Mouse (Mus musculus) frontal cortex, postnatal 14 days (tissue): ENCODE measurements around the gene Mepe.

Experiments used
- DNase-seq, 2 experiments: peaks; one replicate each; pipeline ENCODE4 v3.0.0; 2022; ENCODE audit warnings: low spot score in 2 of 2

Mepe gene

DNA sequence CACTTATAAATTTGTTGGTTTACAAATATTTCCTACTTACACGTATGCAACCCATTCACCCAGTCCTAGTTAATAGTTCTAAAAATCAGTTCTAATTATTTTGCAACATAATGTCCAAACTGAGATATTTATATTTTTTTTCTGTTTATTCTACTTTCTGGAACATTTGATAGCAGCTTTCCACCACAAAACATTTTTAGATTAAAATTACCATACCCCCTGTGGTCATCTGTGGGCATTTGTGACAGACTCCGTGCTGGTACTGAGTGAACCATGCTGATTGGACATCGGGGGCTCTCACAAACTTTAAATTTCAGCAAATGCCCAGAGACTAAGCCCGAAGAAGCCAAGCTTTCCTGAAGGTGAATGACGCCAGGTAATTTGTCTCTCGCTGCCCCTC is at the start of gene Mepe:
Mepe (plus strand) TSS at position 301 of the 400 bp plus-strand sequence.
- no peak for DNase-seq

DNA sequence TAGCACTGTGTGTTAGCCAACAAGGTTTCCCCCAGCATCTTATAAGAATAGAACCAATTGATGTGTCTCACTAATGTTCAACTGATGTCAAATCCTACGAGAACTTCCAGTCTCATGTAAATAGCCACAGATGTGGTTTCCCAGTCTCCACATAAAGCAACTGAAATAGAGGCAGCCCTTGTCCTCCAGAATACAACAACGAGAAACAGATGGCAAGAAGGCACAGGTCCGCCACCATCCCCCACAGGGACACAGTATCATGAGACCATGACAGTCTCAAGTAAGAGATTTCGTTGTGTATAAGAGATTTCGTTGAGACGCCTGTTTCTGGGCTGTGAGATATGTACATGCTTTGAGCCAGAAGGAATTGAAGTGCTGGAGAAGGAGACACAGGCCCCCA is 30.9 kb upstream of the Mepe start:
- no peak for DNase-seq

DNA sequence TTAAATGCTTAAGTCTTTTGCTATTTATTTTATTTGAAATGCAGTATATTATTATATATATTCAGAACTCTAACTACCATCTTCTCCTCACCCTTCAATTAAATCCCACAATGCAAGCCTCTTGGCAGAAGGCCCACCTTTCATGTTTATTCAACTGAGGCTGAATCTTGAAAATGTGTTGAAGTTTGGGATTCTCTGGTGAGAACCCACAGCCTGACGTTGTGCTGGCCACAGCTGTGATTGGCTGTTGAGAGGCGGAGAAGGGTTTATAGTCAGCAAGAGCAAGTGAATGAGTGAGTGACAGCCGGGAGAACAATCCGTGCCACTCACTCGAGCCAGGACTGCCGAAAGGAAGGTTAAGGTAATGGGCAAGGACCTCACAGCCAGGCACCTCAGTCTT is 26.1 kb upstream of the Mepe start, which contains the start of gene Ibsp:
Ibsp (plus strand) TSS at position 178 of the 400 bp plus-strand sequence.
- peak in 1 of 2 experiments; percentile 5 for DNase-seq

DNA sequence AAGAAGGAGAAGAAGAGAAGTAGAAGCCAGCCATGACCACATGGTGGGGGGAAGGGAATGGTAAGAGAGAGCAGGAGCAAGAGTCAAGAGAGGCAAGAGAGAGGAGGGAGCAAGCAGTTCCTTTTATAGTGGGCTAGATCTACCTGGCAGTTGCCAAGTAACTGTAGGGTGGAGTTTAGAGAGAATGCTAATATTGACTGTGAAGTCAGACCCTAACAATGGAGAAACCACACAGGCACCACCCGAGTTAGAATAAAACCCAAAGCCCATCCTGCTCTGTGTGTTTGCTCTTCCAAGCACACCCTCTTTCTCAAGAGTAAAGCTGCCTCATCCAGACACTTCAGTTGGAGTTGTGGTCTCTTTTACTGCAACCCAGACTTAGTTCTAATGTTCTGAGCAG is 11.1 kb upstream of the Mepe start:
- DNase-seq: no peak

DNA sequence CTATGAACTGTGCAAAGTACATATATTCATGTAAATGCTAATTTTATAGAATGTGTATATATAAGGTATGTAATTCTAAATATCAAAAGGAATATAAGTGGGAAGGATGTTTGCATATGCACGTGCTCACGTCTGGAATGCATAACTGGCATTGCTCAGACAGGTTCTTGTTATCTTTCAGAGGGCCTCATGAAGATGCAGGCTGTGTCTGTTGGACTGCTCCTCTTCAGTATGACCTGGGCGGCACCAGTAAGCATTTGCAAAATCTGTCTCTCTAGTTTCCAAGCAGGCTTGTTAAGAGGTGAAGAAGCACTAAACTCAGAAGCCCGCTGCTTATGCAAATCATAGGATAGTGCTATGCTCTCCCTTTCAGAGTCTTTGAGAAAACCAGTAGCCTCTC is 1.8 kb downstream of the Mepe start:
- DNase-seq: no peak

DNA sequence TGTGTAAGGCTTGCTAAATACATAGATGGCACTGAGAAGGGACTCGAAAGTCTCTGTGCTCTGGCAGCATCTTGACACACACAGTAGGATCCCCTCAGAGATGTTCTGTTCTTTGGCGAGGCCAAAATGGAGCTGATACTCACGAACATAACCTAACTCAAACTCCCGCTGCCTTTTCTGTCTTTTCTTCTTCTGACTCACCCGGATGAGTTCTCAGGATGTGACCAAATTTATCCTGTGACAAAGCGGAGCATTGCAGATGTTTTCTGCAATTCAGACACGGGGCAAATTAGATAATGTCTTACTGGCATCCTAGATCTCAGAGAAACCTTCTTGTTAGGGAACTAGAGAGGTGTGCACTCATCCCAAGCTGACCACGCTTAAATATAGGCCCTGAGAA is 2.3 kb downstream of the Mepe start:
- DNase-seq: no peak

DNA sequence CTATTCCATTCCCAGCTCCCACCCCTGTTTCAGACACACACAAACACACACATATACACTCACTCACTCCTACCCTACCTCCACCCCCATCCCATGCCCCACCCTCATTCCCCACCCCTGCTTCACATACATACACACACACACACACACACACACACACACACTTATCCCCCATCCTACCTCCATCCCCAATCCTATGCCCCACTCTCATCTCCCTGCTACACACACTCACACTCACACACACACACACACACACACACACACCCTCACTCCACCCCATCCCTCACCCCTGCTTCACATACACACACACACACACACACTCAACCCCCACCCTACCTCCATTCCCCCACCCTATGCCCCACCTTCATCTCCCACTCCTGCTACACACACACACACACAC is 2.7 kb downstream of the Mepe start:
- no peak for DNase-seq

DNA sequence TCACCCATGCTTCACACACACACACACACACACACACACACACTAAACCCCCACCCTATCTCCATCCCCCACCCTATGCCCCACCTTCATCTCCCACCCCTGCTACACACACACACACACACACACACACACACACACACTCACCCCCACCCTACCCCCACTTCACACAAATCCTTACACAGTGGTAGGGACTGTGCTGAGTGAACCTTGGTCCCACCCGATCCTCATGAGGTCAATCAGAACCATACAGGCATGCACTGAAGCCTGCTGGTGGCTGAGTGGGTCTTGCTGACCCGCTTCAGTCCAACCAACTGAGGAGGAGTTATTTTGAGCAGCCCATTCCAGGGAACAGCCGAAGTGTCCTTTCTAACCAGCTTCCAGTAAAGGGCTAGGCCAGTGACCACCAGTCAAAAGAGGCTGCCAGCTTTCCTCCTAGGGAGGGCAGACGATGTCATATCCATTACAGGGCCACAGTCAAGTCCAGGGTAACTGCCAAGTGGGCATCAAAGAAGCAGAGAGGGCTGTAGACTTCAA is 3.3 kb downstream of the Mepe start:
- DNase-seq: no peak

DNA sequence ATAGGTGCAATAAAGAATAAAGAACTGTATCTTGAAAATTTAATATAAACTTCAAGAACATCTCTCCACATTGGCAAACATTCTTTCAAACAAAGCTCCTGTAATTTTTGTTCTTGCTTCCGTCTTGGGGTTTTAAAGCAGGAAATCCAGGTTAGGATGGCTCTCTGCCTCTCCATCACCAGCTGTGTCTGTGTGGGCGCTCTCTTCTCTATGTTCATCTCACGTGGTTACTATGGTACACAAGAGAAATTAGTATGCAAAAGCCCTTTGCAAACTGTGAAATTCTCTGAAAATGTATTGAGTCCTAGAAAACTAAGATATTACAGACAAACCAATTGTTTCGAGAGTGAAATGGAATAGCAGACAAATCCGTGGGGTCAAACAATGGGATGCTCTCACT is 4.3 kb downstream of the Mepe start:
- DNase-seq: no peak

DNA sequence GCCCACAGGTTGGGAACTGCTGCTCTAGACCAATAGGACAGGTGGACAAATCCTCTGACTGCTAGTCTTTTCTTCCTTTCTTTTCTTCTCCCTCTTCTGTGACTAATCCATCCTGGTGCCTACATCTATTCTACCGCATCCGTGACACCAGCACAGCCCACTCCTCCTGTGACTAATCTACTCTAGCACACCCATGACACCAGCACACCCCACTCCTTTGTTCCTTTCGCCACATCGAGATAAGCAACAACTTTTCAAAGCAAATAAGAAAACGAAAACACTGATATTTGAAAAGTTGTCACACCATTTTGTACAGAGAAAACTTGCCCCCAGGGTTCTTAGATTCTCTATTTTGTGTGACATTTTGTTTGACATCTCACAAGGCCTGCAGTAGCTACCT is 5.0 kb downstream of the Mepe start:
- DNase-seq: no peak

DNA sequence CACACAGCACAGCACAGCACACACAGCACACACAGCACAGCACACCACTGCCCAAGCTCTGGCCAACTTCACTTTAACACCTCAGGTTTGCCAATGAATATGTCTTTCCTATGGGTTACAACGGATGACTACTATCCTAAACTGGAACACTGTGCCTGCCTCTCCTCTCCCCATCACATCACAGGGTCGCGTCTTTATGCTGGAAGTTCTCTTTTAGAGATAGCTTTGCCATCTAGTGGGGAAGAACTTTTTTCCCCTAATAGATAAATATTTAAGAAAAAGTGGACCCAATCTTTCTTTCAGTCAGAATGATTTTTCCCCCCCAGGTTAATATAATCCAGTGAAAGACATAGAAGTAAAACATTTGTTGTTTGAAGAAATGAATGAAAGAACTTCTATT is 7.2 kb downstream of the Mepe start:
- DNase-seq: no peak

DNA sequence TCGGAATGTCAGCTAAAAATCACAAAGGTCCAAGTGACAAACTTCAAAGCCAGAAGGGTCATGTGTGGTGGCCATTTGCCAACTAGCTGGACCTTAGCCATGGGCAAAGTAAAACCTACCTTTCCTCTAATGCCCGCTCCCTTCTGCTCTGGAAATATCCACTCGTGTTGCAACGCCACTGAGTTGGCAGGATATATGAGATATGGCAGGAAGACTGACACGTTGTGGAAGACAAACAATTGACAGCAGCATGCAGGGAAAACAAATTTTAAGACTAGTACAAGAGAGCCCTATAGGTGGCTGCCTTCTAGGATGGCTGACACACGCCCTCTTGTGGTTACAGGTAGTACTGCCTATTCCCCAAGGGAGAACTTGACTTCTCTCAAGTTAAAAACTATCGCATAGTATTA is 8.1 kb downstream of the Mepe start:
- DNase-seq: peak in 1 of 2 experiments; percentile 66

DNA sequence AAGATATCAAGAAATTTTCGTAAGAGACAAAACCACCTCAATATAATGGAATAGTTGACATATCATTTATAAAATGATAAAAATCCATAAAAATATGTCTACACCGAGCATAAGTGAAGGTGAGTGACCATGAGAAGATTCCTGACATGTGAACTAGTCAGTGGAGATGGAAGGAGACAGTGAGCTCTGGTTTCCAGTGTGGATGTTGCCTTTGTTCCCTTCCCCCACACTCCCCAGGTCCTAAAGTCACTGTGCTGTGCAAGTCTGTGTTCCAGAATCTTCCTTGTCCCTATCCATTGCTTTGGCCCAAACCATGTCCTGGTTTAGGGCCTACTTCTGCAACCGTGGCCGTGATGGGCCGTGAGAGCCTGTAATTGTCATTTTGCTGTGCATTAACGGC is 8.5 kb downstream of the Mepe start:
- DNase-seq: no peak

DNA sequence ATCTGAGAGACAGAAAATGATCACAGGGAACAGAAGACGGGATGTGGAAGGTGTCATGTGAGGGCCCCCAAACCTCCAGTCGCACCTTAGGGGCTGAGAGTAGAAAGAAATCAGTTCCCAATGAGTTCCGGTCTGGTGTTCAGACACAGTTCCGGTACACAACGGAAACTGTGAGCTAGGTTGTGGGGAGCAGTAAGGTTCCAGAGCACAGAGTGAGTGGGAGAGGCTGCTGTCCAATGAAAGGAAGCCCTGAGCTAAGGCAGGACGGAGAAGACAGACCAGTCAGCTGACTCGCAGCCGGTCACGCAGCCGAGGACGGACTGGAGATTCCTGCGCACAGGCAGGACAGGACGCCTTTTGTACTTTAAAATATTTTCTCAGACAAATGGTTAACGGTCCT is 9.4 kb downstream of the Mepe start:
- no peak for DNase-seq

DNA sequence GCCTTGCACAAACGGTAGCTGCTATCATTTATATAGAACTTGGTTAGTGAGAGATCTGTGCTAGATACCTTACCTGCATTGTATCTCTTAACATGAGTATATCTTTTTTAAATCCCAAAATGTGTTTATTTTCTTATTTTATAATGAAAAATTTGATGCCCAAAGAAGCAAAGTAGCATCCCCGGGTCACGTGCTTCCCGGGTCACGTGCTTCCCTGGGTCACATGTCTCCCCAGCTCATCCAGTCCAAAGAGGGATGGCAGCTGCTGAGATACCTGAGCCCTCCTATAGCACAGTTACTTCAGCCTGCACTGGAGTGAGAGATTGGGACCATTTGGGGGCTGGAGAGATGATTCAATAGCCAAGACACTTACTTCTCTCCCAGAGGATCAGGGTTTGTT is 10.8 kb downstream of the Mepe start:
- no peak for DNase-seq

DNA sequence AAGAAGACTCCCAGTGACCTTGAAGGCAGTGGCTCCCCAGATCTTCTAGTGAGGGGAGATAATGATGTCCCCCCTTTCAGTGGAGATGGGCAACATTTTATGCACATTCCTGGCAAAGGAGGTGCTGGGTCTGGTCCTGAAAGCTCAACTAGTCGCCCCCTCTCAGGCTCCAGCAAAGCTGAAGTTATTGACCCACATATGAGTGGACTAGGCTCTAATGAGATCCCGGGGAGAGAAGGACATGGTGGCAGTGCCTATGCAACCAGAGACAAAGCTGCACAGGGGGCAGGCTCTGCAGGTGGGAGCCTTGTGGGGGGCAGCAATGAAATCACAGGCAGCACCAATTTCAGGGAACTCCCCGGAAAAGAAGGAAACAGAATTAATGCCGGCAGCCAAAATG is 12.4 kb downstream of the Mepe start:
- DNase-seq: no peak

DNA sequence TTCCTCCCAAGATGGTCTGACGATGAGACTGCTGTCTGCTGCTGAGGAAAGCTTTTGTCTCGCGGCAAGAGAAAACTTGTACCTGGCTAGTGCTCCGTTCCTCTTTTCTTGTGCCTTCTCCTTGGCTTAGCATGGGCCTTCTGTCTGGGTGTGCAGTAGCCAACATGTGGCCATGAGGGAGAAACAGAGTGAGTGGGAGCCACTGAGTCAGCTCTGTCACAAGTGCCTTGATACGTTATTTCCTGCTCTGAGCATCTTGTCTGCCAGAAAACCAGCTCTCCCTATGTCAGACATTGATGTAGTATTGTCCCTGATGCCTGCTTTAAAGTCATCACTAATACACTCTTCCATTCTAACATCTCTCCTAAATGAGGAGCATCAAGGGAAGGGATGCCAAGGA is 13.9 kb downstream of the Mepe start:
- DNase-seq: no peak

DNA sequence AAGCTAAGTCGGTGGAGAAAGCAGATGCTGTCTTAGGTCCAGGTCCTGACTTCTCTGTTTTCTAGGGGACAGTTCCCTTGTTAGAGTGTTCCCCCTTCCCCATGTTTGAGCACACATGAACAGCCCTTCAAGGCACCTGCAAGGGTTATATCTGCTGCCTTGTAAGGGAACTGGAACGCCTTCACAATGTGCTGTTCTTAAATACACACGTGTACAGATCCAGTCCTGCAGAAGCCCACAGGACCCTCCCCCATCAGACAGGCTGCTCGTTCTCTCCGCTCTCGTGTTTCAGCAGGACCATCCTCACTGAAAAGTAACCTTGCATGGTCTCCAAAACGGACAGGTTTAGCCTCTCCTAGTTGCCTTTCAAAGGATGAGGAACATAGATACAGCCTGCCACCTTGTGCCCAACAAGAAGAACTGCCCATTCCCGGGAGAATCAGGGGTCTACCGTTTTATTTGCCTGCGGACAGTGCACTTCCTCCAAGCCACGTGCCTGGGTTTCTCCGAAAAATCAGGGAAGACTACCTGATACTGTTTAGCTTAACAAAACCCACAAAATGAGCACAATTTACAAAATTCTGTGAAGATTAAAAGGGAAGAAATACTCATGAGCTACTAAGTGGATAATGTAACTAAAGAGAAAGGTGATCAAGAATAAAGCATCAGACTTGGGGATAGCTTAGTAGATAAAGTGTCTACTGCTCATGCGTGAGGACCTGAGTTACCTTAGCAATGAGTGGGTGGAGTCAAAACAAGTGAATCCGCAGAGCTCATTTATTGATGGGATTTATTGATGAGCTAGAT is 14.8 kb downstream of the Mepe start:
- no peak for DNase-seq

DNA sequence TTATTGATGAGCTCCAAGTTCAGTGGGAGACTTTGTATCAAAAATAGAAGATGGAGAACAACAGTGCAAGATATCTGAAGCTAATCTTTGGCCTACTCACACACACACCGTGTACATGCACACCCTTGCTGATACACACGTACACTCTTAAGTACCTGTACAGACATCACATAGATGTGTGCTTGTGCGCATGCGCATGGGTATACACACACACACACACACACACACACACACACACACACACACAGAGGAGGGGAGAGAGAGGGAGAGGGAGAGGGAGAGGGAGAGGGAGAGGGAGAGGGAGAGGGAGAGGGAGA is 15.3 kb downstream of the Mepe start:
- no peak for DNase-seq

DNA sequence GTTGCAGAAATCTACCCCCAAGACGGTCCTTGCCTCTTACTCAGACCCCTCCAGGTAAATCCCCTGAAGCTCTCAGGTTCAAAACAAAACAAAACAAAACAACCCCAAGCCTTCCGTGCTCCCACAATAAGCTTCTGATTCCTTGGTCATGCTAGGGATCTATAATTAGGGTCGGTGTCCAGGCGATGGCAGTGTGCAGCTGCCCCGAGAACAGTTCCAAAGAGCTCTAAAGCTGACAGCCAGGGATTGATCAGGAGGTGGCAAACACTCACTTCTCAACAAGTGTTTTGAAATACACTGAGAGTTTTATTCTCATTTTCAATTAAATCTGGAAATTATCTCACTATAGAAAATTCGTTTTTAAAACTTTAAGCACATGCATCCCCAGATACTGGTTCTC is 17.8 kb downstream of the Mepe start:
- DNase-seq: no peak

DNA sequence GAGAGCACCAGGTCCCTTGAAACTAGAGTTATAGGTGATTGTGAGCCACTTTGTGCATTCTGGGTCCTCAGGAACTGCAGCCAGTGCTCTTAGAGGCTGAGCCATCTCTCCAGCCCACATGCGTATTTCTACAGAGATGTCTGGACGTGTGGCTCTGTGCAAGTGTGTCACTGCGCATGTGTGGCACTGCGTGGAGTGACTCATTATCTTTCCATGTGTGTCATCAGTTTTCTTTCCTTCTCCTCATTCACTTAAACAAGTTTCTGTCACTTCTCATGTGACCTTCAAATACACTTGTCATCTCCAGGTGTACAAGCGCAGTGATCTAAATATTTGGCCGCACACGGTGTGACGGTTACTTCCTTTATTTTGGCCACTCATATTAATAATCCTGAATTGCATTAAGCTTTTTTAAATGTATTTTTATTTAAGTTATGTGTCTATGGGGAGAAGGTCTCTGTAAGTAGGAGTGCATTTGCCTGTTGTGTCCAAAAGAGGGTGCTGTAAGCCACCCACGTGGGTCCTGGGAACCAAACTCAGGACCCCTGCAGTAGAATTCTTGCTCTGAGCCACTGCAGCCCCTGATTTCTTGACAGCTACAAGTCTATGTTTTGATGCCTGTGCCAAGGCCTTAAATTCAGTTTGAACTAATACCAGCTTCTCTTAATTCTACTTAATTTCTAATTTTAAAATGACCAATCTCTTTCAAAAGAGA is 19.6 kb downstream of the Mepe start:
- DNase-seq: no peak

DNA sequence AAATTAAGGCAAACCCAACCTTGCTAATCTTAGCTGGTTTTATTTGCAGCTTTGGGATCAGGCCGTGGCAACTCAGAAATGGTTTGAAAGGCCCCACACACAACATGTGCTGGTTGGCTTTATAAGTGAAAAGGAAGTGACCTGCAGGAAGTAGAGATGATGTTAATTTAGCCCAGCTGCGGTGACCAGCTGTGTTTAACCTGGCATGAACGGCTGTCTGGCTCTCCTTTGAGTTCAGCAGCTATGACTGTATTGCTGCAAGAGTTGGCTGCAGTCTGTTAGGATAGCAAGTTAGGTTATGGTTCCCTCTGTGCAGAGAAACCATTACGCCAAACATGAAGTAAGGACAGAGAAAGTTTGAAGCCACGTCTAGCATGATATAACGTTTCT is 20.1 kb downstream of the Mepe start:
- DNase-seq: no peak

DNA sequence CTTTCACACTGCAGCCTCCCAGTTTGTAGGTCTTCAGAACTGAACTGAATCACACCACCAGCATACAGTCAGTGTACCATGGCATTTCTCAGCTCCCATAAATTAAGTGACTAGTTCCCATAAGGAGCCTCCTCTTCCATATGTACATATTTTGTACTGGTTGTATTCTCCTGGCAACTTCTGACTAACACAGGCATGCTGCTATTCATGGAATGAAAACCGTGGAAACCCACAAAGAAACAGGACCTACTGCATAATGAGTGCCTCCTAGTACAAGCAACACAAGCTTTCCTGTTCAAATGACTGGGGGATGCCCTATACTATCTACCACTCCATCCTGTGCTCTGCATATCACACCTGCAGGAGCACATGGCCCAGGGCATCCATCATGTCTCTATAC is 25.9 kb downstream of the Mepe start:
- DNase-seq: no peak
